Mouse (Mus musculus) regulatory T cell (primary cell): ENCODE measurements around the gene Phldb2.

Experiments used
- in situ Hi-C: fragments of 300-600 bp; cut with MboI, MseI; formaldehyde crosslinking; loops from one replicate; pipeline ENCODE4 v1.15.1; 2025; ENCODE audit warnings: high pct_unique_total_duplicates

The Phldb2 gene

DNA sequence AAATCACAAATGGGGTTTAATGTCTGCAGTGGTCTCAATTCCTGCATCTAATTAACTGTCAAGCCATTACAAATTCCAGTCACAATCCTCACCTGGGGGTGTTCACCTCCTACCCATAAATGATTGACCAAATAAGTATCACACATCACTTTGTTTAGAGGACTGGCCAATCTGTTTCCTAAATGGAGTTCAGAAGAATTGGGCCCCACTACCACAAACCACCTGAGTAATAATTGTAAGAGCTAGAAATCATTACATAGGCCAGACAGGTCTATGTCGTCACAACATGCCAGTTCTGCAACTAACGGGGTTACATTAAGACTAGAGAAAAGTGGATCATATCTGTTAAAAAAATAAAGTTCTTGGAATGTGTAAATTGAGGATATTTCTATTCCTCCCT, 1.4 kb downstream of the Phldb2 start:
- in situ Hi-C loops, result no loop called here

DNA sequence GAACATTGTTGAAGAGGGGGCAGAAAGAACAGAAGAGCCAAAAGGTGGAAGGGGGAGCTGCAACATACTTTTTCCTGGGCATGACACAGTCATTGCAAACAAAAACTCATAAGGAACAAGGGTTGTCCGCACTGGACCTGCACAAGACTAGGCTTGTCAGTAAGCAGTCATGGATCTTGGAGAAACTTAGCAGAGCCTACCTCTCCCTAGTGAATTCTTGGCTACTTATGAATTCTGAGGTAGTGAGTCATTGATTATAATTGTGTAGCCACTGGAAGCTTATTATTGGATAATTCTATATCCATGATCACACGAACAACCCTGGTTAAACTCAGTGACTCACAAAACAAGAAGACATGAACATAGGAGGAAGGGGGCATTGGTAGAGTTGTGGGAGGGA, 7.1 kb downstream of the Phldb2 start:
- in situ Hi-C loops, result no loop called here

DNA sequence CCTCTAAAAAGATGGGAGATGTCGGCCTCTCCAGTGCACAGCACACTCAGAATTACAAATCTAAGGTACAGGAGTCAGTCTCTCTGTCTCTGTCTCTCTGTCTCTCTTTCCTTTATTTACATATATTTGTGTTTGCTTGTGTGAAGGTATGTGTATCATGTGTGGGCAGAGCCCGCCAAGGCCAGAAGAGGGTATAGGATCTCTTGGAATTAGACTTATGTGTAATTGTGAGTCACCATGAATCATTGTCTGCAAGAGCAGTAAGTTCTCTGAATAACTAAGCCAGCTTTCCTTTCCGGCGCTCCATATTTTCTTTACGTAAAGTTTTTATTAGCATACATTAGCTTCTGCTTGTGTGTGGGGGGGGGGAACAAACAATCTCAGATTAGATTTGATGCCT, 7.7 kb downstream of the Phldb2 start:
- in situ Hi-C loops, result no loop called here

DNA sequence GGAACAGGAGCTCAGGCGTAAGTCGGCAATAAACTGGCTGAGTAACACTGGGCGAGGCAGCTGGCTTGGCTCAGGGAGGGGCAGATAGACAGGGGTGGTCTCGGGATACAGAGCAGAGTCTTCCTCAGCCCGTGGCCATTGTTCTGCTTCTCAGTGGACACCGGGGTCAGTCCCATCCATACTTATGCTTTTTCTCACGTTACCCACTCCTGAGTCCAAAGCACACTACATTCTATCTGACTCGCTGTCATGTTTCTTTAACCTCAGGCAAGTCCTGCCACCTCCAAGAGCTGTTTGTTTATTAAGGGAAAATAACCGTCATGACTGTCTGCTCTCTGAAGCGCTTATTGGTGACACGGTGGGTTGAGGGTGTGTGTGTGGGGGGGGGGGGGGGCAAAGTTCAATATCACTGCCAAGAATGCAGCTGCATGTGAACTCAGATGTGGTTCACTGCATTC, 8.2 kb downstream of the Phldb2 start:
- in situ Hi-C loops, result no loop called here

DNA sequence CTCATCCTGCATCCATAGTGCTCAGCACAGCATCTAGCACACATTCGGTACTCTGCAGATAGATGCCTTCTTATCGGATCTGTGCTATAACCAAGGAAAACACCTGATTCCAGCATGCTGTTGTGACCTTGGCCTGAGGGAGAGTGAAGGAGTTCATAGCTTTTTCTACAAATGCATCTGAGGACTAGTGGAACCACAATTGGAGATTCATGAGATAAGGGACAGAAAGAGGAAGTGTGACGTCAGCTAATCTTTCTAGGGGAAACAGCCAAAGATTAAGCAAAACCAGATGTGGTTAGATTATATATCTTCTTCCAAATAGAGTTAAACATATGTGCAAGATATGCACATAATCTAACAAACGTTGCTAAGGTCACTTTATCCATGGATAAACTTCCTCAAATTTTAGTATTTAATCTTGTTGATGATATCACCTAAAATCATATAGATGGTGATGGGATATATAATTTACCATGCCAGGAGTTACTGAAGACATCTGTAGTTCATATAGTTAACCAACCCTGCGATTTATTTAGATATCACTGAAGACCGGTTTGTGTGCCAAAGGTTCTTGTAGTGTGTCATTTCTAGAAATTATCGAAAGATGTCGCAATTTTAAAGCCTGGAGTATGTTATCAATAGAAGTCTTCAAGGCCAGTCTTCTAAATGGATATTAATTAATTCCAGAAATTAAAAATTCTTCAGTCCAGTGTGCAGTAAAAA, 11.1 kb downstream of the Phldb2 start:
- in situ Hi-C loops, result no loop called here

DNA sequence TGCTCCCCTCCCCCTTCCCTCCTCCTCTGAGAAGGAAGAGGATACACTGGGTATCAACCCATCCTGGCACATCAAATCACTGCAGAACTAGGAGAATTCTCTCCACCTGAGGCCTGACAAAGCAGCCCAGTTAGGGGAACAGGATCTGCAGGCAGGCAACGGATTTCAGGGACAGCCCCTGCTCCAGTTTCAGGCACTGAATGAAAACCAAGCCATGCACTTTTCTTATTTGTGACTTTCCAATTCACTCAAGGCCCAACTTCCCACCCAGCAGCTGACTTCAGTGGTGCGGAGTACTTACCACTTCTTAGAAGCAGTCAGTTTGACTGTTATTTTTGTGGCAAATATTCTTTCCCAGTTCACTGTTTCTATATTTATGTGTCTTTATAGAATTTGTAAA, 12.7 kb downstream of the Phldb2 start:
- in situ Hi-C loops, result no loop called here

DNA sequence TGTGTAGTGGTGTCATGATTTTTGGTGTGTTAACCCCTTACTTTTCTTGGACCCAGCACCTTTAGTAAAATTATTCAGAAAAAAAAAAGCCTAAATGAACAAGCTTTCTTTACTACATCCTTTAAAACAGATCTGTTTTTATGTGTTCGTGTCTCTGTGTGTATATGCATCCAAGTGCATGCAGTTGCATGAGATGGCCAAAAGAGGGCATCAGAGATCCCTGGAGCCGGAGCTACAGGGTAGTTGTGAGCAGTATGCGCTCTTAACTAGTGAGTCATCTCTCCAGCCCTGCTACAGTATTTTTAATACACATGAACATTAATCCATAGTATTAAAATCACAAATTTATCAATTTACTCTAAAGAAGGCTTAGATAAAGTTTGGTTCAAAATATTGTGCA, 14.0 kb downstream of the Phldb2 start:
- in situ Hi-C loops, result no loop called here

- in situ Hi-C loops, result no loop called here
Observed at GRCm38 (mm10) chr16:45937381-45937780, 16.0 kb downstream of the Phldb2 start.

GRCm38 (mm10) chr16:45936521-45936920, 16.9 kb downstream of the Phldb2 start:
- in situ Hi-C loops, result no loop called here

- in situ Hi-C loops, result no loop called here
Observed at GRCm38 (mm10) chr16:45935956-45936483, 17.4 kb downstream of the Phldb2 start.

DNA sequence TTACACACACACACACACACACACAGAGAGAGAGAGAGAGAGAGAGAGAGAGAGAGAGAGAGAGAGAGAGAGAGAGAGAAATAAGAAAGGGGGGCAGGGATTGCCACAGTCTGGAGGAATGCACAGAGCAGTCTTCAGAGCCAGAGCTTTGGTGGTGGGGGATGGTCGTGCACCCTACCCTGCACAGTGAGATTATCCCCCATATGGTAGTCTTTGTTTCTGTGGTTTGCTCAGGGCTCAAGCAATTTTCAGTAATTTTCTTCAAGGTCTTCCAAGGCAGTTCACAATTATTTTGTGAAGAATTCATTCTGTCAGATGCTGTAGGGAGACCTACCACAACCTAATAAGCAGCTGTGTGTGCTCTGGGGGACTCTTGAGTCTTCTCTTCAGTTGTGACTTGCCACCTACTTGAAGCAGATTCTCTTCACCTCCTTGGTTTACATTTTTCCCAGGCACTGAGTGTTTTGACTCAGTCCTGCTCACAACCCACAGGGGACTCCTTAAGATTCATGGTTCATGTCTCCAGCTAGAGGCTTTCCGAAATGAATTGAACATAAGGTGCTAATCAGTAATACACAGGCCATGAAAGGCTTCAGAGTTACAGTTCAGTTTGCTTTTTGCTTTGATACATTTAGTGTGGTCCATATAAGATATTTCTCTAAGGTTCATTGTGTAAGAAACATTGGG, 18.5 kb downstream of the Phldb2 start:
- in situ Hi-C loops, result no loop called here

DNA sequence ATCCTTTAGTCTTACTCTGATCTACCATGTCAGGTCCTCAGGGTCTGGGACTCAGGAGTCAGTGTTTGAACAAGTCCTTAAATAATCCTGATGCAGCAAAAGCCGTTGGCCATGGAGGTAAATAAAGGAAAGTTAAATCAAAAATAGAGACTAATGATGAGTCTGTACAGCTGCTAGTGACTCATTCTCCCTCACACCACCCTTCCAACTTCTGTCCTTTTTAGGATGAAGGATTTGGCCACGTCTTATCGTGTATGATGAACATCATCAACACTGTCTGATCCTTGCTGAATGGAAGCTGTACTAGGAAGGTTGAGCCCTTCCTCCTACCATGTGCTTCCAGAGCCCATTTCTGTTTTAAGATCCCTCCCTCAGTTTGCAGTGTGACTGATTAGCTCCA, 23.1 kb downstream of the Phldb2 start:
- in situ Hi-C loops, result no loop called here

DNA sequence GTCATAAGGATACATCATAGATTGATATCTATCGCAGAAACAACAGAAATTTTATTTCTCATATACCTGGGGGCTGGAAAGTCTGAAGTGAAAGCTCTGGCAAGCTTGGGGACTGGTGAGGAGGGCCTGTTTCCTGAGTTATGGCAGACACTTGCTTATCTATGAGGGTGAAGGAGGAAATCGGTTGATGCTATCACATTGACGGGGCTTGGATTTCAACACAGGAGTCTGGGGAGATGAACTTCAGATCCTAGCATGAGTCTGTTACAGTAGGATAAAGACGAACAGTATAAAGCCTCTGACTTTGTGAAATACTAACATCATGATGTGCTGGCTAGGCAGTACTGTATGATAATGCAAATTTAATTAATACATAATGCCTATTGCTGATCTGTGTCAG, 25.3 kb downstream of the Phldb2 start:
- in situ Hi-C loops, result loop anchor here (5.0 kb wide), 1 partner anchor 51 kb away; no protein-coding TSS in a partner anchor

DNA sequence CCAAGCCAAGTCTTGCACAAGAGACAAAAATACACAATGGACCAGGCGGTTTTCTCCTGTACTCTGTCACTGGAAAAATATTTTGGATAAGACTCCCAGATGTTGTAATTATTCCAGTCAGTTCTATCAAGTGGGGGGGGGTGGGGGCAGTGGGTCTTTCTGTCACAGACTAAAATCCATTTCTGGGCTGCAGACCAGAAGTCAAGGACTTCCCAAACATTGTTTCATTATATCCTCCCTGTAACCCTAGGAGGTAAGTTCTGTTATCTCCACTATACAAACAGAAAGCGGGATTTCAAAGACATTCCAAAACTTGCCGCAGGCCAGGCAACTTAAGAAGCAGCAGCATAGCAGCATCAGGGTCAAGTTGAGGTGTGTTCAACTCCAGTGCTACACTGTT, 25.8 kb downstream of the Phldb2 start:
- in situ Hi-C loops, result loop anchor here (5.0 kb wide), 1 partner anchor 50 kb away; no protein-coding TSS in a partner anchor

GRCm38 (mm10) chr16:45926875-45927274, 26.5 kb downstream of the Phldb2 start:
- in situ Hi-C loops, result loop anchor here (5.0 kb wide), 1 partner anchor 50 kb away; no protein-coding TSS in a partner anchor

DNA sequence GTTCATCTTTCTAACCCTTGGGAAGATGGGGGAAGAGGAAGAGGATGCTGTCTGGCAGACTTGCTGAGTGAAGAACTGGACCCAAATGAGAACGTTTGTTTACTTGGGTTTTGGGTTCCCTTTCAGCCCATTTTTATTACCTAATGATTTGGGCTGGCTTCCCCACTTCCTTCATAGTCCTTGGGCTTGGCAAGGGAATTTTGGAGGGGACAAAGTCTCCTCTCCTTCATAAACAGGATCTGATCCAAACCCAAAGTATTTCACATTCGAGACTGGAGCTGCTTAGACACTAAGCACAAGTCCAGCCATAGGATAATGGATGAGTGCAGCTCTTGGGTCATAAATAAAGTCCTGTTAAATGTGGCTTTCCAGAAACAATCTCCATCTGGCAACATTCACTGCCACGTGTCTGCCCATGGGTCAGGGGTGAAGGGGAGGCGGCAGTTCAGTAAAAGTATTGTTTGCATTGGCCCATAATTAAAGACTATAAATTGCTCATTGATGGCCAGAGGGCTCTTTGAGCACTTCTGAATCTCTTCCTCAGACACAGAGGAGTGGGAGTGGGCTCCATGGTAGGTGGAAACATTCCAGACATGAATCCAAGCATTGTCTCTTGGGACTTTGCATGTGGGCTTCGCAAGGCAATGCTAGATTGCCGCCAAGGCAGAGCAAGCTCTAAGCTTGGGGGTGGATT, 29.5 kb downstream of the Phldb2 start:
- in situ Hi-C loops, result no loop called here

GRCm38 (mm10) chr16:45922546-45923229, 30.7 kb downstream of the Phldb2 start:
- in situ Hi-C loops, result no loop called here

DNA sequence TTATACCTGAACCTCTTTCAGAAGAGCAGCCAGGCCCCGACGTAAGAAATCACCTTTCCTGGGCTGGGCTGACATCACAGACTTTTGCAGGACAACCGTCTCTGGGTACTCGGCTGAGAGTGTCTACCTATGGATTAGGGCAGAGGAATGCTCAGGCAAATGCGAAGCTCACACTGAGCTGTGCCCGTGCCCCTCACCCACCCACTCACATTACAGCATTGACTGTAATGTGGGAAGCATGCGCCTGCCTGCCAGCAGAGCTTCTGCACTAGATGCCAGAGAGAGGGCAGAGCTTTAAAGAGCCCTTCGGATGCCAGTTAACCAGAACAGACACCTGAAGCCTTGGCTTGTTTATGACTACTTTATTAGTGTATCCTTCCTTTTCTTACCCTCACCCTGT, 33.8 kb downstream of the Phldb2 start:
- in situ Hi-C loops, result loop anchor here (10.0 kb wide), 1 partner anchor 915 kb away; no protein-coding TSS in a partner anchor

- in situ Hi-C loops, result no loop called here
Observed at GRCm38 (mm10) chr16:45903595-45903994, 49.8 kb downstream of the Phldb2 start.

GRCm38 (mm10) chr16:45898459-45898858, 54.9 kb downstream of the Phldb2 start:
- in situ Hi-C loops, result no loop called here

DNA sequence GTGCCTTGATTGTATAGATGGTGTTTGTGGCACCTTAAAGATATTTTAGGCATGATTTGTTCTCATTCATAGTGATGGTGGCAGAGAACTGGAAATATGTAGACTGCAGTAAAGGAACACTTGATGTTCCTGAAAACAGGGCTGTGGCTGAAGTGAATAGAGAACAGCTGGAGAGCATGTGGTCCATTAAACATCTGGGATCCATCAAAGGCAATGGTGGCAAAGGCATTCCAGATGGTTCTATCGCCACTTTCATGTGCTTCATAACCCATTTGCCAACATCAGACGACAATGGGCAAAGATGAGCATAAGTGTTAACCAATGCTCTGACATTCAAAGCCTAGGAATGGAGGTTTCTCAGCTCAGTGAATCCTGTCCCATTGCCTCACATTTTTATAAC, 56.8 kb downstream of the Phldb2 start:
- in situ Hi-C loops, result no loop called here

DNA sequence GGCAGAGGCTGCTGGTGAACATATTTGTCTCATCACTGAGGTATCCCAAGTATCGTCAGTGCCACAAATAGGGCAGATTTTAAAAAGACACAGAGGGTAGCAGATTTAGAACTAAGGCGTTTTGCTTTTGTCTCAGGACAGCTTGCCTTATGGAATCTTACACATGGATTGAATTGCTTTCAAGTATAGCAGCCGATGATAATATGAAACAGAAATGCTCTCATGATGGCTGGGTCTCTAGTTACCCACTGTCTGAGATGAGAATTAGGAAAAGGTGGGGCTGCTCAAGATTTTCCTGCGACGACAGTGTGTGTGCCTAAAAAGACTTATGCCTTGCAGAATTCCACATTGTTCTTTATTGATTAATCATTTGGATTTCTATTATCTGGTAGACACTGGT, 58.4 kb downstream of the Phldb2 start:
- in situ Hi-C loops, result no loop called here
